Mouse (Mus musculus) central nervous system, embryonic 14 days (tissue): ENCODE results near the gene Txlnb. TPM values are rescaled to one million over a fixed set of nuclear protein-coding genes. Genes with fewer than 3 reads are reported as not detected.

Experiments used
- polyA plus RNA-seq: library from polyadenylated mRNA; depleted of rRNA; stranded (reverse); fragments of >200 nt; gene quantifications from 2 replicates; pipeline ENCODE4 v1.2.3, GENCODE M21; 2012; rRNA removed

Txlnb gene
- polyA plus RNA-seq: 0.96 and 1.5 TPM in 2 replicates

DNA sequence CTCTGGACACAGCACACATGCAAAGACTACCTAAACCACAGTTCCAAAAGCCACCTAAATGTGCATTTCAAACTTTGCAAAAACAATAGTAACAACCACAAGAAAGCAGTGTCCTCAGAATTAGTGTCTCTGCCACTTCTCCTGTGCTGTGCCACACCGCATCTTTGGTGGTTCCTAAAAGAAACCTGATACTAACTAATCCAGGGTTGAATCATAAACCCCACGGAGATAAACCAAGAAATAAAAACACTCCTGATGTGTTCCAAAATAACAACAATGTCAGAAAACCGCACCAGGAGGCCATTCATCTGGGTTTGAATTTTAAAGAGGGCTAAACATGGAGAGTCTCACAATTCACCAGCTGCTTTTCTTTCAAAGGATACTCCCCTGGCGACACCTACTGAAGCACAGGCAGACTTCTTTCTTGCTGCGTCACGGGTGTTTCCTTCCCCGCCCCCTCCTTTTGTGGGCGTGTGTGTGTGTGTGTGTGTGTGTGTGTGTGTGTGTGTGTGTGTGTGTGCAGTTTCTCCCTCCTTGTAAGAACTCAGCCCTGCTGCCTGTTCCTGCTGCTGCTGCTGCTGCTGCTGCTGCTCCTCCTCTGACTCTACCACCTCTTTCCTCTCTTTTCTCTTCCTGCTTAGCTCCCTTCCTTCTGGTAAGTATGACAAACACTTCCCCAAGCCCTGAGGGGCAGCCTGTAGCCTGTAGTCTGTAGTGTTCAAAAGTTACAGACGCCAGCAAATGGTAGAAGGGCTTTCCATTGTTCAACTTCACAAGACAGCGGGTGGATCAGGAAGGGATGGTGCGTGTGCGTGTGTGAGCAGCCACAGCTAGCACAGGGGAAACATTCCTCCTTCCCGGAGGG is at the start of gene Txlnb:
Gene Txlnb (plus strand): TSS at position 460 of the 865 bp plus-strand sequence.

Other genes with a start within 250 kb of the Txlnb start
- gene Cited2, start 73.0 kb upstream of the Txlnb start, polyA plus RNA-seq: 97.3 and 103 TPM in 2 replicates
- gene Heca, start 151.8 kb downstream of the Txlnb start, polyA plus RNA-seq: 18.6 and 19.4 TPM in 2 replicates
- gene Abracl, start 227.1 kb downstream of the Txlnb start, polyA plus RNA-seq: 97.6 and 160 TPM in 2 replicates